Mouse (Mus musculus) stomach, embryonic 14.5 days (tissue): ENCODE data around the gene Mab21l3. TPM values are rescaled to one million over a fixed set of nuclear protein-coding genes. Genes with fewer than 3 reads are reported as not detected.
A peak's percentile ranks its signal among the peaks of the same experiment; 100 is the strongest.

Experiments
- ATAC-seq: fragments of 200-750 bp; cut with Nextera tagmentation; 2 replicates; pipeline ENCODE4 v1.8.0; 2017; ENCODE audit warnings: low read depth, moderate TSS enrichment; ENCODE audit not compliant: insufficient number of reproducible peaks, insufficient read depth, low FRiP score
- H3K27ac ChIP-seq: fragments of 300-500 bp; sonication (generic); 2 replicates; pipeline ENCODE4 v1.5.1; 2014; ENCODE audit warnings: mild to moderate bottlenecking, low read length, moderate library complexity, mixed read lengths
- H3K27me3 ChIP-seq: fragments of 300-500 bp; sonication (generic); 2 replicates; pipeline ENCODE4 v1.6.1; 2014; ENCODE audit warnings: low read length, control low read depth, mixed read lengths; ENCODE audit not compliant: control insufficient read depth, insufficient read depth
- H3K36me3 ChIP-seq: fragments of 300-500 bp; sonication (generic); 2 replicates; pipeline ENCODE4 v1.6.1; 2014; ENCODE audit warnings: mild to moderate bottlenecking, control low read depth, low read length, moderate library complexity, mixed read lengths; ENCODE audit not compliant: control insufficient read depth, insufficient read depth
- H3K4me1 ChIP-seq: fragments of 300-500 bp; sonication (generic); 2 replicates; pipeline ENCODE4 v1.6.1; 2014; ENCODE audit warnings: low read length, control low read depth, mixed read lengths; ENCODE audit not compliant: control insufficient read depth, insufficient read depth
- H3K4me2 ChIP-seq: fragments of 300-500 bp; sonication (generic); replicated peaks from 2 replicates; pipeline ENCODE4 v1.6.1; 2014; ENCODE audit warnings: low read depth, low read length, control low read depth
- H3K4me3 ChIP-seq: fragments of 300-500 bp; sonication (generic); 2 replicates; pipeline ENCODE4 v1.5.1; 2014; ENCODE audit warnings: low read depth, low read length, control low read depth
- H3K9ac ChIP-seq: fragments of 300-500 bp; sonication (generic); replicated peaks from 2 replicates; pipeline ENCODE4 v1.6.1; 2014; ENCODE audit warnings: low read depth, mild to moderate bottlenecking, control low read depth, low read length, moderate library complexity, mixed read lengths
- H3K9me3 ChIP-seq: fragments of 300-500 bp; sonication (generic); 2 replicates; pipeline ENCODE4 v1.6.1; 2016; ENCODE audit warnings: low read depth, low read length, control low read depth; ENCODE audit not compliant: control insufficient read depth
- WGBS: fragments of 180-500 bp; shearing (Covaris S2); extraction: QIAGEN DNeasy Blood & Tissue Kit; methylation state at CpG from one replicate; pipeline ENCODE4 v1.1.7; 2014; 5-methylcytosine and 5-hydroxymethylcytosine counted together
- polyA plus RNA-seq: library from polyadenylated mRNA; unstranded; fragments of >200 nt; fragmentation: Nextera tagmentation; extraction: Ambion mirVana; gene quantifications from 2 replicates; pipeline ENCODE4 v1.2.1, GENCODE M21; 2014

Gene Mab21l3
- 0.69 and 1.8 TPM in 2 replicates for polyA plus RNA-seq

DNA sequence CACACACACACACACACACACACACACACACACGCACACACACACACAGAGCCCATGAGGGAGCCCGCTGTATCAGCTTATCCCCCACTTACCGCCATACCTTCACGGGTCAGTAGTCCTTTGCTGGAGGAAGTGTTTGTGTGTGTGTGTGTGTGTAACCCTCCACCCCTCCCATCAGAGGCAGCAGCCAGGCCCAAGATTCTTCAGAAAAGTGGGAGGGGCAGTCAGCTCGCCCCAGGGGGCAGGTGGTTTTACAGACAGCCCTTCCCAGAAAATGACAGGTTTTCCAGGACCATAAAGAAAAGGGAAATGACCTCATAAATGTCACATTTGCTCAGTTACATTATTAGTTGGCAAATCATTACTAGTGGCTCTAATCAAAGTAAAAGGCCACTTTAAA is at the start of gene Mab21l3:
Gene Mab21l3 (minus strand): TSS at position 144 of the 400 bp plus-strand sequence.
- WGBS, result 84% methylated on average over 5 of the region's 5 CpGs
- Histone ChIP-seq H3K9ac (no peak within 1 kb of the TSS), H3K4me1 (no peaks in the 10 kb centered on the region), H3K36me3 (no peaks in the 10 kb centered on the region), H3K4me2 (no peak within 1 kb of the TSS), H3K9me3 (no peaks in the 10 kb centered on the region), H3K4me3 (no peak within 1 kb of the TSS), H3K27me3 (no peaks in the 10 kb centered on the region), H3K27ac (no peak within 1 kb of the TSS)
- ATAC-seq, result no peak

DNA sequence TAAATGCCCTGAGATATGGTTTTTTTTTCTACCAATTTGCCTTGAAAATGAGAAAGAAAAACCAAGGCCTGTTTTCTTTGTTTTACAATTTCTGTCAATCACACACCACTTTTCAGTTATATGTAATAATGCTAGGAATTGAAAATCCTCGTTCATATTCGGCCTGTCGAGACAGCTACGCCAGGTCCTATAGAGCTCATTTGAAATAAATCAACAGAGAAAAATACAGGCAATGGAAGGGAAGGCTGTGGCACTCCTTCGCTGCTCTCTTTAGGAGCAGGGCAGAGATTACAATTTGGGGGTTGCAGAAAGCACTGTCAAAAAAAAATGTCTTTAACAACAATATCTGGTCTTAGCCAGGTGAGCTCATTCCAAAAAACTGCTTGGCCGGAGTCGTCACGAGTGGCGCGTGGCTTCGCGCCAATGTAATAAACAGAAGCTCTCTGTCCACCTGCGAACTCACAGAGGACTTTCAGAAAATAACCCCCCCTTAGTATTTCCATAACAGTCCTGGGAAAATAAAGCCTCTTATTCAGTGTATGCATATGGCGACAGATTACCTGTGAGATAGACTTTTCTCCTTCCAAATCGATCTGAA is 48.7 kb upstream of the Mab21l3 start:
- no peaks in the 10 kb centered on the region for H3K4me1 ChIP-seq
- no peaks in the 10 kb centered on the region for H3K9me3 ChIP-seq
- H3K9ac ChIP-seq, result no peak overlapping the region
- H3K27ac ChIP-seq, result no peak overlapping the region
- no peaks in the 10 kb centered on the region for H3K36me3 ChIP-seq
- H3K27me3 ChIP-seq, result no peaks in the 10 kb centered on the region
- H3K4me2 ChIP-seq, result no peak overlapping the region
- WGBS, result 83% methylated on average over 15 of the region's 15 CpGs
- H3K4me3 ChIP-seq, result no peak overlapping the region
- no peak for ATAC-seq

DNA sequence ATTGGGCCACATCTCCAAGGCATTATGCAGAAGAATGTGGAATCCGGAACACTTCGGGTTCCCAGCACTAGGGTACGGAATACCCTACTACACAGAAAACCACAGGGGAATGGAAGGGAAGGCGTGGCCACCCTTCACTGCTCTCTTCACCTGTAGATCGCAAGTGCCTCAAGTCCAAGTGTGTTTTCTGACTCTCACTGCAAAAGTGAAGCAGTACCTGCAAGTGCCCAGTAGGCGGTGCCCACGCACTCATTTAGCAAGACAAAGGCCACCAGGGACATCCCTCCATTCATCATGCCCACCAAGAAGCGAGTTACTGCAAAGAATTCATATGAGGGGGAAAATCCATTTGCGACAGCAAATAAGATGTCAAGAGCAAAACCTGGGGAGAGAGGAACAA is 48.1 kb upstream of the Mab21l3 start:
- whole genome bisulfite sequencing, result 32% methylated on average over 9 of the region's 9 CpGs
- no peaks in the 10 kb centered on the region for H3K36me3 ChIP-seq
- no peak overlapping the region for H3K4me3 ChIP-seq
- no peaks in the 10 kb centered on the region for H3K4me1 ChIP-seq
- H3K9ac ChIP-seq, result no peak overlapping the region
- H3K4me2 ChIP-seq, result no peak overlapping the region
- no peak overlapping the region for H3K27ac ChIP-seq
- ATAC-seq, result no peak
- H3K9me3 ChIP-seq, result no peaks in the 10 kb centered on the region
- H3K27me3 ChIP-seq, result no peaks in the 10 kb centered on the region

DNA sequence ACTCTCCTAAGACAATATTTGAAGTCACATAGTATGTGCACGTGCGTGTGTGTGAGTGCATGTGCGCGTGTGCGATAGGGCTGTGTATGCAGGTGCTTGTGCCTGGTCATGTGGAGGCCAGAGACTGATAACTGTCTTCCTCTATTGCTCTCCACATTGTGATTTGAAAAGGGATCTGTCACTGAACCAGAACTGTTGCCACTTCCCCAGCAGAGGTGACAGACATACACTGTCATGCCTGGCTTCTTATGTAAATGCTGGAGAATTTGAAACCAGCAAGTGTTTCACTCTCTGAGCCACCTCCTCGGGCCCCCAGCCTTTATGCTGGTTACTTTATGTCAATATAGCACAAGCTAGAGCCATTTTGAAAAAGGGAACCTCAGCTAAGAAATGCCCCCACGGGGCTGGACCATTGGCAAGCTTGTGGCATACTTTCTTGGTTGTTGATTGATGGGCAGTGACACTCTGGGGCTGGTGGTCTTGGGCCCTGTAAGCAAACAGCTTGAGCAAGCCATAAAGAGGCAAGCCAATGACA is 46.7 kb upstream of the Mab21l3 start:
- WGBS, result 81% methylated on average over 7 of the region's 7 CpGs
- no peak overlapping the region for H3K27ac ChIP-seq
- no peaks in the 10 kb centered on the region for H3K27me3 ChIP-seq
- ATAC-seq, result no peak
- H3K9me3 ChIP-seq, result no peaks in the 10 kb centered on the region
- H3K4me1 ChIP-seq, result no peaks in the 10 kb centered on the region
- no peak overlapping the region for H3K9ac ChIP-seq
- H3K36me3 ChIP-seq, result no peaks in the 10 kb centered on the region
- no peak overlapping the region for H3K4me3 ChIP-seq
- H3K4me2 ChIP-seq, result no peak overlapping the region

DNA sequence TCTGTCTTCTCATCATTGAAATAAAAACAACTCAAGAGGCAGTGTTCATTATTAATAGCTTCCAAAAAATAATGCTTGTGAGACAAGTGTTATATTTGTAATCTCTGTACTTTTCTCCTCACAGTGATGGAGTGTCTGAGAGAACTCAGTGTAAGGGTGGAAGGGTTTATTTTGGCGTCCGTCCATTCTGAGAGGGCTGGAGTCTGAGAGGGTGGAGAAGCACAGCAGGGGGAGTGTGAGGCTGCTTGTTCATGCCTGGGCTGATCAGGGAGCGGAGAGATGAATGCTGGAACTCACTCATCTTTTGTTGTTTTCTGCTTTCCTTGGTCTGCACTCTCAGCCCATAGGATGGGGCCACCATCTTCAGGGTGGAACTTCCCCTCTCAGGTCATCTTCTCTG is 36.8 kb upstream of the Mab21l3 start:
- H3K27ac ChIP-seq, result no peak overlapping the region
- ATAC-seq, result peak; percentile 61
- H3K9ac ChIP-seq, result no peak overlapping the region
- H3K36me3 ChIP-seq, result no peaks in the 10 kb centered on the region
- no peak overlapping the region for H3K4me2 ChIP-seq
- WGBS, result 43% methylated on average over 3 of the region's 3 CpGs
- peaks cover 5% of the 10 kb centered on the region; the same call in 1 of the 2 replicates for H3K4me1 ChIP-seq
- H3K9me3 ChIP-seq, result no peaks in the 10 kb centered on the region
- no peaks in the 10 kb centered on the region for H3K27me3 ChIP-seq
- no peak overlapping the region for H3K4me3 ChIP-seq

DNA sequence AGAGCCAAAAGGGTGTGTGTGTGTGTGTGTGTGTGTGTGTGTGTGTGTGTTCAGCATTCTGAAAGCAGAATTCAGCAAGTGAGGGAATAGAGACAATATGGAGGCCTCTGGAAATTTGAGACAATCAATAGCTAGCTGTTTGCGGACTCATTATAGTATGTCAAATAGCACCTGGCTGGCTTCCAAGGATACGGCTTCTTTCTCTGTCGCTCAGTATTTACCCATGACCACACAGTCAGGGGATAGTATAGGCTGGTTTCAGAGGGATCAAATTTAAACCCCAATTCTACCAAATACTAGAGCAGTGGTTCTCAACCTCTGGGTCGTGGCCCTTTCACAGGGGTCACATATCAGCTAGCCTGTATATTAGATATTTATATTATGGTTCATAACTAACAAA is 36.3 kb upstream of the Mab21l3 start:
- Histone ChIP-seq H3K4me3 (no peak overlapping the region), H3K27ac (no peak overlapping the region)
- no peak for ATAC-seq

DNA sequence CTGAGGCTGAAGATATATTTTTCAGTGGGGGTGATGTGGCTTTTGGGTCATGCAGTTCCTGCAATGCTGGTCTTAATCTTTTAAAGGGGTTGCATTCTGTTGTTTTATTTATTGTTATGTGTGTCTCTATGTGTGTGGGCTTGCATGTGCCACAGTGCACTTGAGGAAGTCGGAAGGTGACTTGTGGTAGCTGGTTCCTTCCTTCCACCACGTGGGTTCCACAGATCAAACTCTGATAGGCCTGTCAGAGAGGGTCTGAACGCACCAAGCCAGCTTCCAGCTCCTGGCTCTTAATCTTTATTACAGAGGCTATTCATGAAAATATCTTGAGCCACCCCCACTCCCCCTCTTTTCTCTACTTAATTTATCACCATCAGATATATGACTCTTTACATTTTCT is 35.1 kb upstream of the Mab21l3 start:
- WGBS, result 54% methylated on average over 3 of the region's 3 CpGs
- no peaks in the 10 kb centered on the region for H3K27me3 ChIP-seq
- no peaks in the 10 kb centered on the region for H3K9me3 ChIP-seq
- H3K9ac ChIP-seq, result no peak overlapping the region
- no peak overlapping the region for H3K4me2 ChIP-seq
- ATAC-seq, result no peak
- no peak overlapping the region for H3K27ac ChIP-seq
- H3K4me3 ChIP-seq, result no peak overlapping the region
- H3K36me3 ChIP-seq, result no peaks in the 10 kb centered on the region
- H3K4me1 ChIP-seq, result peaks cover 5% of the 10 kb centered on the region; the same call in 1 of the 2 replicates

More for the DNA sequence above, 36.3 kb upstream of the Mab21l3 start:
- WGBS, result 46% methylated on average over 4 of the region's 4 CpGs
- Histone ChIP-seq H3K9me3 (no peaks in the 10 kb centered on the region), H3K4me1 (peaks cover 5% of the 10 kb centered on the region; the same call in 1 of the 2 replicates), H3K4me2 (no peak overlapping the region), H3K36me3 (no peaks in the 10 kb centered on the region), H3K9ac (no peak overlapping the region), H3K27me3 (no peaks in the 10 kb centered on the region)

DNA sequence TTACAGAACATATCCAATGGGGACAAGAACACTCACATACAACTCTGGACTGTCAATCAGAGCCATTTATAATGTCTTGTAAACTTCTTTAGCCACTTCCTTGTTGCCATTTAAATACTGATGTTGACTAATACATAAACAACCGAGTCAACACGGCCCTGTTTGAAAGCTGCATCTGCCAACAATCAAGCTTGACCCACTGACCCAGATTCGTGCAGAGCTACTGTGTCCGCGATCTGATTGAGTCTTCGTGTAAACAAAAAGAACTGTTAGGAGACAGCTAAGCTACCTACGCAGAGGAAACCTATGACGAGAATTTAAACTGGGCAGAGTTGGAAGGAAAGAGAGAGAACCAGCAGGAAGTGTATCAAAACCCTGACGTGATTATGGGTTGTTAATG is 33.0 kb upstream of the Mab21l3 start:
- Histone ChIP-seq H3K4me3 (no peak overlapping the region), H3K27me3 (no peaks in the 10 kb centered on the region), H3K36me3 (no peaks in the 10 kb centered on the region), H3K4me1 (peaks cover 5% of the 10 kb centered on the region; the same call in 1 of the 2 replicates), H3K9me3 (no peaks in the 10 kb centered on the region), H3K9ac (no peak overlapping the region), H3K27ac (no peak overlapping the region), H3K4me2 (no peak overlapping the region)
- WGBS, result 32% methylated on average over 9 of the region's 9 CpGs
- ATAC-seq, result no peak

DNA sequence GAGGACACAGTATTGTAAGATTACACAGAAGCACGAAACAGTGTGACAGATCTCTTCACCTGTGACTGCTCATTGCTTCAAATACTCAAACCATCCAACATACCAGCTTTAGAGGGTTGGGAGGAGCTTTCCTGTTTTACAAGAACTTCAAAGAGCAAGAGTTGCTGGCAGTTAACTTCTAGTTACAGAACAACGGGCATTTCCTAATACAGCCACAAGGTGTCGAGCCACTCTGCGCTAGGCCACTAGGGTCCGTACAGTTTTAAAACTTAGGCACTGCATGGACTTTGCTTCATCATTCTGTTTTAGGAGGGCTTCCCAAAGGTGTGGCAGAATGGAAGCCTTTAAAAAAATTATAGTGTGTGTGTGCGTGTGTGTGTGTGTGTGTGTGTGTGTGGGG is 32.1 kb upstream of the Mab21l3 start:
- H3K4me3 ChIP-seq, result no peak overlapping the region
- no peak overlapping the region for H3K4me2 ChIP-seq
- H3K27me3 ChIP-seq, result no peaks in the 10 kb centered on the region
- H3K27ac ChIP-seq, result no peak overlapping the region
- no peak for ATAC-seq
- H3K9me3 ChIP-seq, result no peaks in the 10 kb centered on the region
- no peak overlapping the region for H3K9ac ChIP-seq
- WGBS, result 73% methylated on average over 6 of the region's 6 CpGs
- H3K4me1 ChIP-seq, result peaks cover 5% of the 10 kb centered on the region; the same call in 1 of the 2 replicates
- H3K36me3 ChIP-seq, result no peaks in the 10 kb centered on the region
